ENCODE assay signal across 13 mouse cellular contexts in genomic region chr3:107114941-107115340, GRCm38 (mm10).
"Had no signal": no experiment of that assay in that cellular context is flagged by ENCODE, and none has a peak within 500 bp of the region (broad histone marks: within the 10 kb centered on the region; RNA-seq: fewer than 3 reads in every experiment).

No protein-coding gene starts in this region.

- H3K9ac ChIP-seq: limb, embryonic 12.5 days; liver, embryonic 13.5 days; liver, postnatal 0 days; lung, embryonic 15.5 days; midbrain, embryonic 12.5 days had no signal

- H3K36me3 ChIP-seq: limb, embryonic 12.5 days; liver, embryonic 13.5 days; lung, embryonic 15.5 days; midbrain, embryonic 12.5 days had no signal

- H3K27ac ChIP-seq: limb, embryonic 12.5 days; liver, embryonic 13.5 days; lung, embryonic 15.5 days; macrophage; stomach, postnatal 0 days had no signal

- DNase-seq: kidney, postnatal 10 days; kidney, postnatal 4 days; liver; liver, embryonic 13.5 days; liver, postnatal 0 days; lung, postnatal 14 days; thymus, postnatal 4 days had no signal

- ATAC-seq: liver, postnatal 0 days had no signal

- H3K4me1 ChIP-seq: limb, embryonic 12.5 days; liver, embryonic 13.5 days; megakaryocyte, embryonic 14.5 days had no signal

- H3K9me3 ChIP-seq: limb, embryonic 12.5 days; liver, embryonic 13.5 days; lung, embryonic 15.5 days; megakaryocyte, embryonic 14.5 days; midbrain, embryonic 12.5 days had no signal

- H3K4me3 ChIP-seq: limb, embryonic 12.5 days; liver, embryonic 13.5 days; lung, embryonic 15.5 days; megakaryocyte, embryonic 14.5 days; midbrain, embryonic 12.5 days had no signal

- H3K27me3 ChIP-seq: limb, embryonic 12.5 days; liver, embryonic 13.5 days; lung, embryonic 15.5 days; midbrain, embryonic 12.5 days had no signal

- H3K4me2 ChIP-seq: limb, embryonic 12.5 days; liver, embryonic 13.5 days; lung, embryonic 15.5 days had no signal
